31 mouse cellular contexts compared by ENCODE assay signal in genomic region chr5:107791966-107792365, GRCm38 (mm10). TPM values are rescaled to one million over a fixed set of nuclear protein-coding genes. Genes with fewer than 3 reads are reported as not detected.
DNase-seq lines count a peak whose midpoint lies in the region; ATAC-seq and TF ChIP-seq lines count a peak whose summit lies in the region.
"Had no signal": no experiment of that assay in that cellular context is flagged by ENCODE, and none has a peak within 500 bp of the region (broad histone marks: within the 10 kb centered on the region; RNA-seq: fewer than 3 reads in every experiment).

No protein-coding gene starts in this region.

- no peak for TF ChIP-seq RAD21 in MEL (IDR thresholded peaks at IDR 0.05; ENCODE audit: low read depth, low read length)

- no peak overlapping the region for H3K9ac ChIP-seq in liver, embryonic 13.5 days
- H3K9ac ChIP-seq in liver, embryonic 11.5 days (ENCODE audit: low read depth, low read length), result no peak overlapping the region
- no peak overlapping the region for H3K9ac ChIP-seq in MEL (ENCODE audit: control insufficient read depth, low read depth, low read length, poor library complexity, severe bottlenecking)
- H3K9ac ChIP-seq in liver, postnatal 0 days (replicated peaks), result no peak overlapping the region
- H3K9ac ChIP-seq: embryonic facial prominence, embryonic 12.5 days; embryonic facial prominence, embryonic 15.5 days; forebrain, embryonic 13.5 days; heart, embryonic 13.5 days; hindbrain, embryonic 12.5 days; hindbrain, embryonic 15.5 days had no signal

- no peak for TF ChIP-seq POLR2A in MEL (IDR thresholded peaks at IDR 0.05; ENCODE audit: control insufficient read depth in 1 of 2, insufficient read depth in 1 of 2, low read depth in 1 of 2, low read length in 2 of 2, poor library complexity in 1 of 2)

- peak in 1 of 2 experiments; percentile 18; a peak in 1 of 4 replicates for TF ChIP-seq EP300 in MEL (IDR thresholded peaks at IDR 0.05; ENCODE audit: low read depth in 1 of 2, low read length in 2 of 2)
- TF ChIP-seq EP300 in liver, postnatal 0 days (IDR thresholded peaks at IDR 0.05; ENCODE audit: low read depth), result peak; percentile 32; the same call in 1 of the 2 replicates

- peak; percentile 62 for ATAC-seq in liver, embryonic 13.5 days (ENCODE audit: low read depth)
- no peak for ATAC-seq in liver, embryonic 11.5 days (replicated peaks; ENCODE audit: low FRiP score)
- ATAC-seq in erythroblast, adult 5-6 weeks (replicated peaks; ENCODE audit: low FRiP score, poor library complexity, severe bottlenecking), result peak; percentile 74
- ATAC-seq in liver, postnatal 0 days, result peak; percentile 44
- ATAC-seq: forebrain, embryonic 13.5 days; forebrain, embryonic 16.5 days had no signal

- no peak overlapping the region for H3K4me2 ChIP-seq in liver, embryonic 13.5 days
- H3K4me2 ChIP-seq in liver, embryonic 11.5 days, result no peak overlapping the region
- H3K4me2 ChIP-seq in liver, postnatal 0 days (ENCODE audit: low read depth, low read length), result no peak overlapping the region
- H3K4me2 ChIP-seq: embryonic facial prominence, embryonic 12.5 days; embryonic facial prominence, embryonic 15.5 days; forebrain, embryonic 13.5 days; heart, embryonic 13.5 days; hindbrain, embryonic 12.5 days; hindbrain, embryonic 15.5 days had no signal

- WGBS in liver, embryonic 13.5 days (ENCODE audit: insufficient replicate concordance), result 56% methylated on average over 2 of the region's 2 CpGs
- 92% methylated on average over 2 of the region's 2 CpGs for WGBS in liver, embryonic 11.5 days
- WGBS in liver, postnatal 0 days (ENCODE audit: insufficient replicate concordance), result 56% methylated on average over 2 of the region's 2 CpGs

- H3K36me3 ChIP-seq in liver, embryonic 13.5 days, result peaks cover 68% of the 10 kb centered on the region
- H3K36me3 ChIP-seq in liver, embryonic 11.5 days (ENCODE audit: control insufficient read depth, insufficient read depth, low read length), result peaks cover 3% of the 10 kb centered on the region; the same call in 1 of the 2 replicates
- peaks cover 0 to 5% of the 10 kb centered on the region in 2 experiments; a peak in 2 of 4 replicates for H3K36me3 ChIP-seq in MEL (ENCODE audit: control insufficient read depth in 1 of 2, insufficient read depth in 2 of 2, low read length in 2 of 2)
- peaks cover 49% of the 10 kb centered on the region for H3K36me3 ChIP-seq in liver, postnatal 0 days (replicated peaks; ENCODE audit: insufficient read depth, low read length)

- 0 out of 2 replicates have a peak, but pooled peaks cover 4% of the 10 kb centered on the region for H3K4me1 ChIP-seq in liver, embryonic 13.5 days (replicated peaks)
- H3K4me1 ChIP-seq in liver, embryonic 11.5 days (replicated peaks; ENCODE audit: control insufficient read depth, insufficient read depth, low read length), result no peaks in the 10 kb centered on the region
- 0 out of 4 replicates have a peak, but pooled peaks cover 0 to 2% of the 10 kb centered on the region in 2 experiments for H3K4me1 ChIP-seq in MEL (ENCODE audit: control insufficient read depth in 1 of 2, insufficient read depth in 2 of 2, low read length in 2 of 2)
- H3K4me1 ChIP-seq in liver, postnatal 0 days (ENCODE audit: insufficient read depth), result no peaks in the 10 kb centered on the region
- H3K4me1 ChIP-seq: embryonic facial prominence, embryonic 12.5 days; embryonic facial prominence, embryonic 15.5 days; forebrain, embryonic 13.5 days; hindbrain, embryonic 12.5 days; hindbrain, embryonic 15.5 days had no signal

- no peak for DNase-seq in liver, embryonic 13.5 days
- DNase-seq in liver, embryonic 11.5 days (ENCODE audit: low spot score), result no peak
- peak; percentile 17 for DNase-seq in MEL (ENCODE audit: low read depth, low spot score)
- no peak for DNase-seq in liver, postnatal 0 days
- DNase-seq in urinary bladder, postnatal 25 days (ENCODE audit: low spot score), result no peak
- no peak for DNase-seq in embryo, embryonic 10.5 days (ENCODE audit: low spot score)
- no peak for DNase-seq in cerebellum, postnatal 25 days
- DNase-seq: adrenal gland, adult 2 months; adrenal gland, postnatal 14 days; cerebellum, adult 11-12 months; cerebellum, adult 8-10 months; cerebellum, postnatal 10 days; gastrocnemius, postnatal 10 days; gastrocnemius, postnatal 36 days; heart, adult 2 months had no signal

- no peak overlapping the region for H3K27ac ChIP-seq in liver, embryonic 13.5 days
- H3K27ac ChIP-seq in liver, embryonic 11.5 days (ENCODE audit: low read depth, low read length), result no peak overlapping the region
- no peak overlapping the region for H3K27ac ChIP-seq in MEL (ENCODE audit: control insufficient read depth, low read depth, low read length)
- H3K27ac ChIP-seq in liver, postnatal 0 days (ENCODE audit: low read depth), result no peak overlapping the region
- H3K27ac ChIP-seq: embryonic facial prominence, embryonic 12.5 days; embryonic facial prominence, embryonic 15.5 days; forebrain, embryonic 10.5 days; forebrain, embryonic 13.5 days; heart, adult 2 months; hindbrain, embryonic 12.5 days; hindbrain, embryonic 15.5 days had no signal

- H3K9me3 ChIP-seq in liver, embryonic 13.5 days (replicated peaks), result no peaks in the 10 kb centered on the region
- H3K9me3 ChIP-seq in liver, embryonic 11.5 days (ENCODE audit: control insufficient read depth, low read length), result no peaks in the 10 kb centered on the region
- H3K9me3 ChIP-seq in MEL (replicated peaks; ENCODE audit: insufficient read depth, low read length), result no peaks in the 10 kb centered on the region
- H3K9me3 ChIP-seq in liver, postnatal 0 days (ENCODE audit: low read length), result no peaks in the 10 kb centered on the region
- H3K9me3 ChIP-seq: embryonic facial prominence, embryonic 12.5 days; embryonic facial prominence, embryonic 15.5 days; forebrain, embryonic 10.5 days; forebrain, embryonic 13.5 days; heart, embryonic 10.5 days; heart, embryonic 13.5 days; hindbrain, embryonic 12.5 days; hindbrain, embryonic 15.5 days had no signal

- no peaks in the 10 kb centered on the region for H3K79me2 ChIP-seq in MEL (ENCODE audit: control insufficient read depth, insufficient read depth, low read length, poor library complexity)

- no peak overlapping the region for H3K4me3 ChIP-seq in liver, embryonic 13.5 days (replicated peaks)
- no peak overlapping the region for H3K4me3 ChIP-seq in liver, embryonic 11.5 days (ENCODE audit: low read depth, low read length)
- no peak overlapping the region for H3K4me3 ChIP-seq in MEL (ENCODE audit: control insufficient read depth in 1 of 2, insufficient read depth in 1 of 2, low read depth in 2 of 2, low read length in 2 of 2)
- H3K4me3 ChIP-seq in liver, postnatal 0 days (ENCODE audit: low read depth, low read length), result no peak overlapping the region
- H3K4me3 ChIP-seq: embryonic facial prominence, embryonic 12.5 days; embryonic facial prominence, embryonic 15.5 days; erythroblast, embryonic 14.5 days; forebrain, embryonic 10.5 days; forebrain, embryonic 13.5 days; heart, adult 2 months; heart, embryonic 10.5 days; heart, embryonic 13.5 days; hindbrain, embryonic 12.5 days; hindbrain, embryonic 15.5 days had no signal

- TF ChIP-seq CTCF in MEL (IDR thresholded peaks at IDR 0.05 in 2 of 3, conservative IDR thresholded peaks at IDR 0.05 in 1 of 3; ENCODE audit: control insufficient read depth in 1 of 3, insufficient read depth in 1 of 3, low read depth in 2 of 3, low read length in 3 of 3, poor library complexity in 1 of 3, severe bottlenecking in 1 of 3), result no peak
- no peak for TF ChIP-seq CTCF in liver, postnatal 0 days (IDR thresholded peaks at IDR 0.05; ENCODE audit: low read depth)

- no peaks in the 10 kb centered on the region for H3K27me3 ChIP-seq in liver, embryonic 13.5 days
- no peaks in the 10 kb centered on the region for H3K27me3 ChIP-seq in liver, embryonic 11.5 days (replicated peaks; ENCODE audit: control insufficient read depth, insufficient read depth, low read length)
- H3K27me3 ChIP-seq in MEL (ENCODE audit: control insufficient read depth in 1 of 2, insufficient read depth in 2 of 2, low read length in 2 of 2), result no peaks in the 10 kb centered on the region
- H3K27me3 ChIP-seq in liver, postnatal 0 days (ENCODE audit: insufficient read depth, low read length), result no peaks in the 10 kb centered on the region
- H3K27me3 ChIP-seq: embryonic facial prominence, embryonic 12.5 days; embryonic facial prominence, embryonic 15.5 days; forebrain, embryonic 13.5 days; heart, embryonic 13.5 days; hindbrain, embryonic 12.5 days; hindbrain, embryonic 15.5 days had no signal

TF ChIP-seq in MEL, 35 proteins besides CTCF, POLR2A, EP300 and RAD21:
- TF ChIP-seq GATA1 (IDR thresholded peaks at IDR 0.05; ENCODE audit: low read depth, low read length) (0 out of 2 replicates have a peak, but pooled peaks have one; percentile 22), KAT2A (conservative IDR thresholded peaks at IDR 0.05; ENCODE audit: low read depth, low read length) (no peak), MEF2A (IDR thresholded peaks at IDR 0.05; ENCODE audit: extremely low read depth, insufficient replicate concordance, low read depth, low read length, poor library complexity, severe bottlenecking) (no peak), RCOR1 (IDR thresholded peaks at IDR 0.05; ENCODE audit: low read depth, low read length) (no peak)
TF ChIP-seq in MEL: peak in this region for 1.

RNA-seq across cellular contexts. Expression of gene Ube2d2b, which starts 37.9 kb away (rescaled TPM):
- polyA plus RNA-seq in liver, embryonic 13.5 days (2015; fragmentation: Nextera tagmentation; extraction: Ambion mirVana), result 0.09 and 0.10 TPM in 2 replicates
- 0.14 and 0.22 TPM in 2 replicates for polyA plus RNA-seq in liver, embryonic 11.5 days (2014; fragmentation: Nextera tagmentation; extraction: Ambion mirVana)
- not detected in 2 replicates for total RNA-seq in MEL (2012; rRNA removed)
- under 1 TPM in 1 of 2 experiments, not detected in 1; 0.08 TPM for polyA plus RNA-seq in MEL (2012; ENCODE audit: insufficient read depth in 1 of 2, insufficient read length in 2 of 2, low read depth in 1 of 2, low replicate concordance in 2 of 2, missing spikeins in 1 of 2)
- not detected in 2 replicates for total RNA-seq in erythroblast, adult 5-6 weeks (2015; ENCODE audit: low replicate concordance)
- total RNA-seq in erythroblast, adult 5-6 weeks (2017; ENCODE audit: low replicate concordance), result 0.09 and 2.2 TPM in 2 replicates
- polyA plus RNA-seq in liver, postnatal 0 days (2015; fragmentation: Nextera tagmentation; extraction: Ambion mirVana), result 0.19 and 0.20 TPM in 2 replicates
- total RNA-seq: adrenal gland, adult 2 months; adrenal gland, postnatal 14 days; adrenal gland, postnatal 4 days; gastrocnemius, adult 18-20 months; gastrocnemius, postnatal 10 days; gastrocnemius, postnatal 36 days; granulocyte monocyte progenitor cell, adult 5-6 weeks; heart, adult 2 months; heart, postnatal 25 days; hematopoietic stem cell, adult 5-6 weeks had no signal
- polyA plus RNA-seq: adrenal gland, adult 2 months; erythroblast, embryonic 14.5 days had no signal
